Mouse (Mus musculus) spleen, adult 2 months (tissue): Measurements from ENCODE around the gene Cnot4.

Experiments
- CTCF ChIP-seq: fragments of 200-500 bp; IDR thresholded peaks from 2 replicates; pipeline ENCODE4 v1.5.1; 2011; ENCODE audit warnings: mild to moderate bottlenecking, inconsistent platforms; ENCODE audit not compliant: insufficient read depth, insufficient read length, insufficient replicate concordance; ENCODE audit errors: extremely low read depth
- POLR2A ChIP-seq: fragments of 200-500 bp; IDR thresholded peaks from 2 replicates; pipeline ENCODE4 v1.6.1; 2011; ENCODE audit warnings: low read depth, low read length, inconsistent platforms

- no peak for TF ChIP-seq CTCF
- no peak for TF ChIP-seq POLR2A
Observed at GRCm38 (mm10) chr6:34979291-34979690, 154.2 kb downstream of the Cnot4 start.
